In genomic region chr19:15981861-15982260, GRCm38 (mm10) we compare ENCODE assay signal across 10 mouse cellular contexts. TPM values are rescaled to one million over a fixed set of nuclear protein-coding genes. Genes with fewer than 3 reads are reported as not detected.
DNase-seq lines count a peak whose midpoint lies in the region; ATAC-seq lines count a peak whose summit lies in the region.
"Had no signal": no experiment of that assay in that cellular context is flagged by ENCODE, and none has a peak within 500 bp of the region (broad histone marks: within the 10 kb centered on the region; RNA-seq: fewer than 3 reads in every experiment).

No protein-coding gene starts in this region.

- no peaks in the 10 kb centered on the region for H3K9me3 ChIP-seq in intestine, embryonic 14.5 days (ENCODE audit: control insufficient read depth, low read length)
- no peaks in the 10 kb centered on the region for H3K9me3 ChIP-seq in intestine, embryonic 15.5 days
- H3K9me3 ChIP-seq in embryonic facial prominence, embryonic 11.5 days (replicated peaks; ENCODE audit: control insufficient read depth, low read length) = no peaks in the 10 kb centered on the region
- no peaks in the 10 kb centered on the region for H3K9me3 ChIP-seq in midbrain, embryonic 16.5 days (replicated peaks; ENCODE audit: control insufficient read depth, low read length, poor library complexity, severe bottlenecking)
- H3K9me3 ChIP-seq: embryonic facial prominence, embryonic 15.5 days; megakaryocyte, embryonic 14.5 days had no signal

- H3K27ac ChIP-seq in intestine, embryonic 14.5 days (ENCODE audit: low read depth) = no peak overlapping the region
- no peak overlapping the region for H3K27ac ChIP-seq in intestine, embryonic 15.5 days
- no peak overlapping the region for H3K27ac ChIP-seq in embryonic facial prominence, embryonic 11.5 days (replicated peaks; ENCODE audit: low read depth, low read length)
- no peak overlapping the region for H3K27ac ChIP-seq in midbrain, embryonic 16.5 days (ENCODE audit: low read length)
- H3K27ac ChIP-seq: embryonic facial prominence, embryonic 15.5 days had no signal

- intact Hi-C loops in left cerebral cortex, postnatal 25 days (cut with DNase I) = no loop called here

- WGBS in intestine, embryonic 14.5 days = 49% methylated on average over 4 of the region's 4 CpGs
- WGBS in intestine, embryonic 15.5 days = 43% methylated on average over 4 of the region's 4 CpGs
- WGBS in embryonic facial prominence, embryonic 11.5 days = 59% methylated on average over 4 of the region's 4 CpGs
- 37% methylated on average over 4 of the region's 4 CpGs for WGBS in midbrain, embryonic 16.5 days

- no peak overlapping the region for H3K9ac ChIP-seq in intestine, embryonic 14.5 days (ENCODE audit: low read length)
- no peak overlapping the region for H3K9ac ChIP-seq in intestine, embryonic 15.5 days
- no peak overlapping the region for H3K9ac ChIP-seq in embryonic facial prominence, embryonic 11.5 days (replicated peaks; ENCODE audit: low read length)
- no peak overlapping the region for H3K9ac ChIP-seq in midbrain, embryonic 16.5 days (ENCODE audit: low read depth, low read length)
- H3K9ac ChIP-seq: embryonic facial prominence, embryonic 15.5 days had no signal

- no peak for ATAC-seq in intestine, embryonic 14.5 days (replicated peaks; ENCODE audit: low FRiP score, low TSS enrichment, low read depth)
- ATAC-seq in intestine, embryonic 15.5 days = no peak
- ATAC-seq in embryonic facial prominence, embryonic 11.5 days (replicated peaks; ENCODE audit: insufficient number of reproducible peaks, low FRiP score, low TSS enrichment, low read depth) = no peak
- 0 out of 2 replicates have a peak, but pooled peaks have one; percentile 36 for ATAC-seq in midbrain, embryonic 16.5 days

- no peak overlapping the region for H3K4me2 ChIP-seq in intestine, embryonic 14.5 days (ENCODE audit: low read length)
- H3K4me2 ChIP-seq in intestine, embryonic 15.5 days (replicated peaks) = no peak overlapping the region
- no peak overlapping the region for H3K4me2 ChIP-seq in embryonic facial prominence, embryonic 11.5 days (ENCODE audit: low read depth, low read length)
- H3K4me2 ChIP-seq in midbrain, embryonic 16.5 days (ENCODE audit: low read length) = peak overlapping the region; percentile 22; the same call in 1 of the 2 replicates
- H3K4me2 ChIP-seq: embryonic facial prominence, embryonic 15.5 days had no signal

- H3K4me3 ChIP-seq in intestine, embryonic 14.5 days (ENCODE audit: low read depth, low read length) = no peak overlapping the region
- no peak overlapping the region for H3K4me3 ChIP-seq in intestine, embryonic 15.5 days (replicated peaks)
- no peak overlapping the region for H3K4me3 ChIP-seq in embryonic facial prominence, embryonic 11.5 days (ENCODE audit: low read depth, low read length)
- H3K4me3 ChIP-seq in midbrain, embryonic 16.5 days (ENCODE audit: low read depth, low read length) = no peak overlapping the region
- H3K4me3 ChIP-seq: embryonic facial prominence, embryonic 15.5 days; megakaryocyte, embryonic 14.5 days had no signal

- H3K36me3 ChIP-seq in intestine, embryonic 14.5 days (ENCODE audit: control insufficient read depth, insufficient read depth, low read length) = peaks cover 15% of the 10 kb centered on the region; the same call in 1 of the 2 replicates
- H3K36me3 ChIP-seq in intestine, embryonic 15.5 days = 0 out of 2 replicates have a peak, but pooled peaks cover 3% of the 10 kb centered on the region
- no peaks in the 10 kb centered on the region; the same call in 1 of the 2 replicates for H3K36me3 ChIP-seq in embryonic facial prominence, embryonic 11.5 days (replicated peaks; ENCODE audit: control insufficient read depth, insufficient read depth, low read depth, low read length)
- H3K36me3 ChIP-seq in midbrain, embryonic 16.5 days (ENCODE audit: control insufficient read depth, insufficient read depth, low read length) = no peaks in the 10 kb centered on the region

- DNase-seq in intestine, embryonic 14.5 days (ENCODE audit: low spot score) = peak; percentile 74
- peak; percentile 43 to 63 for DNase-seq in adrenal gland, postnatal 36 days
- DNase-seq in embryonic facial prominence, embryonic 11.5 days (ENCODE audit: low spot score) = peak; percentile 72
- DNase-seq in induced T-regulatory cell, adult 2 months (ENCODE audit: low read depth) = peak; percentile 83
- peak; percentile 57 to 62 for DNase-seq in left cerebral cortex, postnatal 25 days (ENCODE audit: low spot score in 2 of 2)
- DNase-seq in spleen, postnatal 4 days (ENCODE audit: low spot score in 2 of 2) = peak; percentile 63 to 76

- peaks cover 4% of the 10 kb centered on the region for H3K4me1 ChIP-seq in intestine, embryonic 14.5 days (replicated peaks; ENCODE audit: control insufficient read depth, insufficient read depth, low read length)
- 0 out of 2 replicates have a peak, but pooled peaks cover 7% of the 10 kb centered on the region for H3K4me1 ChIP-seq in intestine, embryonic 15.5 days (replicated peaks)
- H3K4me1 ChIP-seq in embryonic facial prominence, embryonic 11.5 days (ENCODE audit: control insufficient read depth, insufficient read depth, low read length) = no peaks in the 10 kb centered on the region
- H3K4me1 ChIP-seq in midbrain, embryonic 16.5 days (ENCODE audit: control insufficient read depth, insufficient read depth, low read length) = peaks cover 19% of the 10 kb centered on the region

- H3K27me3 ChIP-seq in intestine, embryonic 14.5 days (replicated peaks; ENCODE audit: control insufficient read depth, insufficient read depth, low read length) = no peaks in the 10 kb centered on the region
- H3K27me3 ChIP-seq in intestine, embryonic 15.5 days (replicated peaks) = no peaks in the 10 kb centered on the region
- H3K27me3 ChIP-seq in embryonic facial prominence, embryonic 11.5 days (ENCODE audit: control insufficient read depth, insufficient read depth, low read length) = no peaks in the 10 kb centered on the region
- no peaks in the 10 kb centered on the region for H3K27me3 ChIP-seq in midbrain, embryonic 16.5 days (ENCODE audit: control insufficient read depth, insufficient read depth, low read depth, low read length)
- H3K27me3 ChIP-seq: embryonic facial prominence, embryonic 15.5 days; megakaryocyte, embryonic 14.5 days had no signal

RNA-seq across cellular contexts. Expression of gene Cep78, which starts 2.9 kb away (rescaled TPM):
- polyA plus RNA-seq in intestine, embryonic 14.5 days (2014; fragmentation: Nextera tagmentation; extraction: Ambion mirVana) = 23.4 and 24.2 TPM in 2 replicates
- polyA plus RNA-seq in intestine, embryonic 15.5 days (2015; fragmentation: Nextera tagmentation; extraction: Ambion mirVana) = 16.6 and 18.5 TPM in 2 replicates
- total RNA-seq in adrenal gland, postnatal 36 days (2021) = 10 to 100 TPM in 1 of 2 experiments, 1 to 10 TPM in 1; 9.2 to 11.3 TPM
- 48.9 and 49.4 TPM in 2 replicates for polyA plus RNA-seq in embryonic facial prominence, embryonic 11.5 days (2014; fragmentation: Nextera tagmentation; extraction: Ambion mirVana)
- total RNA-seq in left cerebral cortex, postnatal 25 days (2021) = 10 to 100 TPM; 10.3 to 11.6 TPM
- 29.9 and 31.9 TPM in 2 replicates for polyA plus RNA-seq in midbrain, embryonic 16.5 days (2015; fragmentation: Nextera tagmentation; extraction: Ambion mirVana)

RNA-seq across cellular contexts. Expression of gene Psat1, which starts 34.7 kb away (rescaled TPM):
- 74.0 and 80.8 TPM in 2 replicates for polyA plus RNA-seq in intestine, embryonic 14.5 days (2014; fragmentation: Nextera tagmentation; extraction: Ambion mirVana)
- 74.6 and 82.0 TPM in 2 replicates for polyA plus RNA-seq in intestine, embryonic 15.5 days (2015; fragmentation: Nextera tagmentation; extraction: Ambion mirVana)
- 100 to 1,000 TPM in 1 of 2 experiments, 10 to 100 TPM in 1; 80.4 to 224 TPM for total RNA-seq in adrenal gland, postnatal 36 days (2021)
- 96.1 and 106 TPM in 2 replicates for polyA plus RNA-seq in embryonic facial prominence, embryonic 11.5 days (2014; fragmentation: Nextera tagmentation; extraction: Ambion mirVana)
- 100 to 1,000 TPM; 110 to 116 TPM for total RNA-seq in left cerebral cortex, postnatal 25 days (2021)
- 77.2 and 82.2 TPM in 2 replicates for polyA plus RNA-seq in midbrain, embryonic 16.5 days (2015; fragmentation: Nextera tagmentation; extraction: Ambion mirVana)
